Mouse (Mus musculus) c-Kit-negative CD71-positive TER-119-positive erythroid progenitor cells, embryonic 14.5 days (primary cell): ENCODE results near the gene Sirt5.
A peak's percentile ranks its signal among the peaks of the same experiment; 100 is the strongest.

Experiments
- DNase-seq: peaks from one replicate; pipeline ENCODE4 v3.0.0-alpha.2; 2013; ENCODE audit warnings: low read depth, low spot score

Sirt5 gene

GRCm38 (mm10) chr13:43364985-43365824 lies at the start of gene Sirt5:
Sirt5 (plus strand) TSS chr13:43365496.
- peak; percentile 21 for DNase-seq

- no peak for DNase-seq
Measured at GRCm38 (mm10) chr13:43317411-43317810, 47.9 kb upstream of the Sirt5 start.

- DNase-seq, result no peak
Measured at GRCm38 (mm10) chr13:43319396-43319795, 45.9 kb upstream of the Sirt5 start.

GRCm38 (mm10) chr13:43321492-43321891 lies 43.8 kb upstream of the Sirt5 start:
- no peak for DNase-seq

GRCm38 (mm10) chr13:43325427-43325826 lies 39.9 kb upstream of the Sirt5 start:
- no peak for DNase-seq

GRCm38 (mm10) chr13:43331721-43332444 lies 33.4 kb upstream of the Sirt5 start:
- DNase-seq, result no peak

GRCm38 (mm10) chr13:43332591-43332990 lies 32.7 kb upstream of the Sirt5 start:
- no peak for DNase-seq

- DNase-seq, result no peak
Measured at GRCm38 (mm10) chr13:43336425-43337221, 28.7 kb upstream of the Sirt5 start.

- DNase-seq, result no peak
Measured at GRCm38 (mm10) chr13:43338001-43338400, 27.3 kb upstream of the Sirt5 start.

GRCm38 (mm10) chr13:43338632-43339031 lies 26.7 kb upstream of the Sirt5 start:
- DNase-seq, result no peak

GRCm38 (mm10) chr13:43346825-43347224 lies 18.5 kb upstream of the Sirt5 start:
- DNase-seq, result no peak

GRCm38 (mm10) chr13:43349376-43349775 lies 15.9 kb upstream of the Sirt5 start:
- DNase-seq, result no peak

- no peak for DNase-seq
Measured at GRCm38 (mm10) chr13:43350489-43351169, 14.7 kb upstream of the Sirt5 start.

GRCm38 (mm10) chr13:43353356-43353755 lies 11.9 kb upstream of the Sirt5 start:
- no peak for DNase-seq

GRCm38 (mm10) chr13:43354362-43354761 lies 10.9 kb upstream of the Sirt5 start:
- DNase-seq, result no peak

GRCm38 (mm10) chr13:43356346-43357125 lies 8.8 kb upstream of the Sirt5 start:
- no peak for DNase-seq

GRCm38 (mm10) chr13:43360534-43360933 lies 4.8 kb upstream of the Sirt5 start:
- no peak for DNase-seq

GRCm38 (mm10) chr13:43362353-43362752 lies 2.9 kb upstream of the Sirt5 start:
- no peak for DNase-seq

GRCm38 (mm10) chr13:43365825-43366184 lies 509 bp downstream of the Sirt5 start:
- DNase-seq, result no peak

GRCm38 (mm10) chr13:43370063-43370462 lies 4.8 kb downstream of the Sirt5 start:
- DNase-seq, result no peak

- no peak for DNase-seq
Measured at GRCm38 (mm10) chr13:43372892-43373291, 7.6 kb downstream of the Sirt5 start.
